Mouse (Mus musculus): ENCODE data around the gene Gata3.

The Gata3 gene

DNA sequence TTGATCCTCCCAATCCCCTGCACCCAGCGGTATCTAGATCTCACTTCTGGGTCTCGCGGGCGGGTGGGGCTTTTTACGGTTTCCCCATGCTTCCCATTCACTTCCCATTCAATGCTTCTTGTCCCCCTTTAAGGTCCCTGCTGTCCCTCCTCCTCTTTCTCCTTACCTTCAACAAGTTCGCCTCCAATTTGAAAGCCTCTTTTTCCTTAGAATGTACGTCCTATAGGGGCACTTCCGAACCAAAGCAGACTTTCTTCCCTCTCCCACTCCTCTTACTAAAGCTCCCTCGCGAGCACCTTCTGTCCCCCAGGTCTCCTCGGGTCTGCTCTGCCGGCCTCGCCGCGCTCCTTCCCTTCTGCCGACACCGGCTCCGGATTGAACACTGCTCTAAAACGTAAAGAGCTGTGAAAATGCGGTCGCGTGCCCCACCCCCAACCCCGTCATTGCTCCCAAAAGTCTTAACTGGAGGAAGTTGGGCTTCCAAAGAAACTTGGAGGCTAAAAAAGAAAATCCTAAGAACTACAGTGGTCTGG is at the start of gene Gata3:
Gata3 (minus strand) TSS at position 384 of the 533 bp plus-strand sequence.
- DNase-seq (ENCODE audit: low spot score in 2 of 2), result no peak

DNA sequence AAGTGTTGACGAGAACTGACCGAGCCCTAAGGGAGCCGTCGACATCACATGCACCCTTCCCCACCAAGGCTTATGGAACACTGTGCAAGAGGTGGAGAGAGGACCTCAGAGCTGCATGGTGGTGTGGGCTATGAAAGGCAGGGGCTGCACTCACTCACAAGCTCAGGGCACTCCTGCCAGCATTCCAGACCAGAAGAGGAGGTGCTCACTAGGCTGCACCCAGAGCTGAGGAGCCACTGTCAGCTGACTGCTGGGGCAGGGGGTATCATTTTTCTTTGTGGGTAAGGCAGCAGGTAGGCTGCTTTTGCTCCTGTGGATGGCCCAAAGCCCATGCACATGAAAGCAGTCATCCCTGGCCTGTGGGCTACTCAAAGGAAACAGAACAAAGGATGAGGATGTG is 49.4 kb upstream of the Gata3 start:
- no peak for DNase-seq (ENCODE audit: low spot score in 2 of 2)

DNA sequence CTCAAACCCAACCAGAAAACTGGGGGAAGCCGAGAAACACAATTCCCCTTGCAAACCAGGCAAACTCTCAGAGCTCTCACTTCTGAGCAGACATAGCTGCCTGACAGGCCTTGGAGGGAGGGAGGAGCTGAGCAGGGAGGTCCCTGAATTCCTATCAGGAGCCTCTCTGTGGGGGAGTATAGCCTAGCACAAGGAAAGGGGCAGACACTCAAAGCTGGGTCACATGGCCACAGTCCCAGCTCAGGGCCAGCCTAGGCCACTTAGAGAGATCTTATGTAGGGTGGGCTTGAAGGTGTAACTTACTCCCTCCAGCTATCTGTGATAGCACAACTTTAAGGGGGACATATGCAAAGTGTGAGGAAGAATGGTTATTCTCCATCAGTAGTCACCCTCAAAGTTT is 46.1 kb upstream of the Gata3 start:
- DNase-seq (ENCODE audit: low spot score in 2 of 2), result no peak

DNA sequence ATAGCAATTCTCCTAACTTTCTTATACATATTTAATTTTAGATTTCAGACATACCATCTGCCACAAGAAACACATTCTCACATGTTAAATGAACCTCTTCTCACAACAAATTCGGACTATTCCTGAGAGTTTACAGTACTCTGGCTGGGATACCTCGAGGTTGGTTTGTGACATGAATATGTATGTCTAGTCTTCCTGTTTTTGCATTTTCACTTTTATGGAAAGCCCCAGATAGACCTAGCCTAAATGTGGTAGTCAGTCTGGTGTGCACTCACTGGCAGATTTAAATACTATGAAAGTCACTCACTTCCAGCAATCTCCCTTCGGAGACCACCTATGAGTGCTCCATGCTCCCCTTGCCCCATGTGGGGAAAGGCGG is 37.1 kb upstream of the Gata3 start:
- no peak for DNase-seq (ENCODE audit: low spot score in 2 of 2)

DNA sequence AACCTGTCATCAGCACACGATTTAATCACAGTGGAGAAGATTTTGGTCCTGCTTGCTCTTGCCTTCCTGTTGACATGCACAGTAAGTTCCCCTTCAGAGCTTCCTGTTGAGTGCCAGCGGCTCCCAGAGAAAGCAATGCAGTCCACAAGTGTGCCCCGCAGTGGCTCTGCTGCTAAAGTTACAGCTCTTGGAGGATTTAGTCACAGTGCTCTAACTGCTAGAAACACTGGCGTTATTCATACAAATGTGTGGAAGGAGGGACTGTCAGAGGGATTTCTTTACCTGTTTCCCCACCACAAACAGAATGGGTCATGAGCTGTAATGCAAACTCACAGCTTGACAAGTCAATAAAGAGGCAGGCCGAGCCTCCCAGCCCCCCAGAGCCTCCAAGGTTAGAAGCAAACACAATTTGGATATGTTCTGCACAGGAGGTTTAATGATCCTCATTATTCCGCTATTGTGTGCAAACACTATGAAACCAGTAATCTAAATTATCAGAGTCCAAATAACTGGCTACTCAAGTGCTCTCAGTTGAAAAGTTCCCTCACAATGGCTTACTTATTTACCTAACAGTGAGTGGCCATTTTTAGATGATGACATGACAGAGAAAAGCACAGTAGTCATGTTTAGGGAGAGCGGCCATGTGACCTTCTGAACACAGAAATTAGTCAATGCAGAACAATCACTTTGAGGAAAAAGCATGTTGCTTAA is 36.5 kb upstream of the Gata3 start:
- DNase-seq (ENCODE audit: low spot score in 2 of 2), result no peak

DNA sequence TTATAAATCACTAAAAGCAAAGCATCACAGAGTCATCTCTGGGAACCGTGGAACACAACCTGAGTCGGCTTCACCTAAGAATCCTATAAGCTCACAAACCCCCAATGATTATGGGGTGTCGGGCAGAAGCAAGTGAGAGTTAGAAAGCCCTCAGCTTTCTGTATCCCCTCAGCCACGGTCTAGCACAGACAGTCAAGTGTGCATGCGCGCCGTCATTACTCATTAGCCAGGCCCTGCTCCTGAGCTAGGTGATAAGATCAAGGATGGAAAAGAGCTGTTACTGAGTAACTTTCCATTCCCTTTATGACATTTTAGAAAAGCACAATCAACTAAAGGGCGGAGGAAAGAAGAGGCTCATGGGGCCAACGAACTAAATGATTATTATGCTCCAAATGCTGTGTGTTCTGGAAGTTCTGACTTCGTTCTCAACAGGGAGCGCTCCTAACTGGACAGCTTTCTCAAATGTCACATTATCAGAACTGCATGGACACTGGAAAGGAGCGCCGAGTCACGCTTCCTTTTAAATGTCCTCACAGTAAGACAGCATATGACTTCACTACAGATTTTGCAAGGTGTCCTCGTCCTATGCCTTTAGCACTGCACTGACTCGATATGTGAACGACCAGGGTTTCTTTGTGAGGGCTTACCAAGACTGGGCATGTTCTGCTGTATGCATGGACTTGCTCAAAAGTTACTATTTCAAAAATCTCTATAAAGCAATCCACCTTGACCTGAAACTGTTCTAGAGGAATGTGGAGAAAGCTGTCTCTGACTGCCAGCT is 29.0 kb upstream of the Gata3 start:
- DNase-seq (ENCODE audit: low spot score in 2 of 2), result no peak

DNA sequence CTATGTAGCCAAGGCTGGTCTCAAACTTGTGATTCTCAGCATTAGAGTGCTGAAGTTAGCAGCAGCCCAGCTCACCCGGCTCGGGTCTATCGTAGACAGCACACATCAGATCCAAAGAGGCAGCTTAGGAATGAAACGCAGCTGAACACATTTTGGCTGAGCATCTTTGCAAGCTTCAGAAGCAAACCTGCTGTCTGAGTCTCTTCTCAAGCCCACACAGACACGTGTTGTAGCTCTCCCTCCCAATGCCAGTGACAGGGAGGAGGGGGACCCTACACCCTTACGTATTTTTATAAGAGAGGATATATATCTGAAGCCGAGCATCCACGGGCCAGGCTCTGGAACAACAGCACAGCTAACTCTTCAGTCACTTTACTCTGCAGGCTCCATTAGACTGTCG is 27.8 kb upstream of the Gata3 start:
- no peak for DNase-seq (ENCODE audit: low spot score in 2 of 2)

DNA sequence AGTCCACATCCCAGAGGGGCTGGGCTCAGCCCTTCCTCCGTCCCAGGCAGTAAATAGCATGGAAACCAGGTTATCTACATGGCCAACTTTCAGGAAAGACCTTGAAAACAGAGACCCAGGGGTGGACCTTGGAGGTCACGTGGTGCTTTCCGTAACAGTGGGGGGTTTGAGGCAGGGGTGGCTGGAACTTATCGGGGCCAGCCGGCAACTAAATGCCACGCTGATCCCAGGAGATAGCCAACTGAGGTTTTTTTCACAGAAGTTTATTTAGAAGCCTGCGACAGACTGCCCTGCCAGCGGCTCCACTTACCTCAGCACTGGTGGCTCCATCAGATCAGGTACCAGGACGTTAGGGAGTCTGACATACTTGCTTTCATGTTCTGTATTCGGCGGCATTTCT is 16.2 kb upstream of the Gata3 start:
- DNase-seq (ENCODE audit: low spot score in 2 of 2), result no peak

DNA sequence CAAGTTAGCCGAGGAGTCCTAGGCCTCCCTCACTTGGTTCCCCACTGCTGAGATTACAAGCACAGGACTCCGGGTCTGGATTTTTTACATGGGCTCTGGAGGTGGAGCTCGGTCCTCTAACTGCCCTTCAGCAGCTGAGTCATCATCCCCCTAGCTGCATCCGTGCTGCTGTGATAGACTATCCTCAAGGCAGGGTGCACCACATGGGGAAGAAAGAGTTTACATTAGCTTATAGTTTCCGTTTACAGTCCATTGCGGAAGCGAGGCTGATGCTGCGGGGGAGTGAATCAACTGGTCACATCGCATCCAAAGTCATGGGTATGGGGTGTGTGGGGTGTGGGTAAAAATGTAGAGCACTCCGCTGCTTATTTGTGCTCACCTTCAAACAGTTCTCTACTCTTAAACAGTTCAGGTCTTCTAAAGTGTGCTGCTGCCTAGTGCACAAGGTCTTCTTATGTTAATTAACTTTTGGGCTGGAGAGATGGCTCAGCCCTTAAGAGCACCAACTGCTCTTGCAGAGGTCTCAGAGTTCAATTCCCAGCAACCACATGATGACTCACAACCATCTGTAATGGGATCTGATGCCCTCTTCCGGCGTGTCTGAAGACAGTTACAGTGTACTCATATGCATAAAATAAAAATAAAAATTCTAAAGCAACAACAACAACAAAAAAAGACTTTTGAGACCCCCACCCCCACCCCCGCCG is 14.2 kb upstream of the Gata3 start:
- DNase-seq (ENCODE audit: low spot score in 2 of 2), result no peak

DNA sequence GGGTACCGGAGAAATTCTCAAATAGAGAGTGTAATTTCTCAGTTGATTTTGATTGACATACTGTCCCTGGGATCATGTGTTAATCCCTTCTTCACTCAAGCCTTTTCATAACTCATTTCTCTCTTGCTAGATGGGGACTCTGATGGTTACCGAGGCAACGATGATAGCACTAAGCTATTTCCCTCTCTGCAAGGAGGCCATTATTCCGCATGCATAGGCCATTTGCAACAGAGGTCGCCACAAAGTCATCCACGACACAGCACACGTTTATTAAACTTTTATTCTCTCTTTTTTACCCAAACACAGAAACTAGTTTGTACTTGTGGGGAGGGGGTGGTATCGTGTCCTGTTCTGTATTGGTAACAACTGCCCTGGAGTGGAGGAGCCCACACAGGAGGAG is 8.0 kb upstream of the Gata3 start:
- DNase-seq (ENCODE audit: low spot score in 2 of 2), result no peak

DNA sequence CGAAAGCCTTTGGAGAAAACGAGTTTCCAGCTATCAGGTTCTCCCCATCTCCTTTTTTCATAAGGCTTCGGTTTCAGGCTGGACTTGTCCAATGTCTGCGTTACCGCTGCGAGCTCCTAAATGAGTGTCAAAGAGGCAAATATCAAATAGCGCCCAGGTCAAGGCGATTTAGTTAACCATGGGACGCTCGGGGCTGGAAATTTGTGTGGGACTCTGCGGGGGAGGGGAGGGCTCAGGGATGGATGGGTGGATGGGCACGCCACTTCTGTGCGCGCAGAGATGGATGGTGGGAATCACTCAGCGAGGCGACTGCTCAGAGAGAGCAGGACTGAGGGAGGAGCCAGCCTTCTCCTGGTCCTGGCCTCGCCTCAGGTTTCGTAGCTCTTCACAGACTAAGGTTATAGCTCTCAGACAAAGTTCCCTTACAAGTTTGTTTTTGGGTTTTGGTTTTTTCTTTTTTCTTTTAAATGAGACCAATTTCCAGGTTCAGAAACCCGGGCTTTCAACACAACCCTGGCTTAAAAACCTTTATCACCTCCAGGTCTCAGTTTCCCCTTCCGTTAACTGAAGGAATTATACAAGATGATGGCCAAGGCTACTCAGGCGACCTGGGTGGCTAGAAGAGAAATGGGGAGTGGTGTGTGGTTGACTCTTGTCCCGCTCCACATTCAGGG is 6.4 kb upstream of the Gata3 start:
- no peak for DNase-seq (ENCODE audit: low spot score in 2 of 2)

DNA sequence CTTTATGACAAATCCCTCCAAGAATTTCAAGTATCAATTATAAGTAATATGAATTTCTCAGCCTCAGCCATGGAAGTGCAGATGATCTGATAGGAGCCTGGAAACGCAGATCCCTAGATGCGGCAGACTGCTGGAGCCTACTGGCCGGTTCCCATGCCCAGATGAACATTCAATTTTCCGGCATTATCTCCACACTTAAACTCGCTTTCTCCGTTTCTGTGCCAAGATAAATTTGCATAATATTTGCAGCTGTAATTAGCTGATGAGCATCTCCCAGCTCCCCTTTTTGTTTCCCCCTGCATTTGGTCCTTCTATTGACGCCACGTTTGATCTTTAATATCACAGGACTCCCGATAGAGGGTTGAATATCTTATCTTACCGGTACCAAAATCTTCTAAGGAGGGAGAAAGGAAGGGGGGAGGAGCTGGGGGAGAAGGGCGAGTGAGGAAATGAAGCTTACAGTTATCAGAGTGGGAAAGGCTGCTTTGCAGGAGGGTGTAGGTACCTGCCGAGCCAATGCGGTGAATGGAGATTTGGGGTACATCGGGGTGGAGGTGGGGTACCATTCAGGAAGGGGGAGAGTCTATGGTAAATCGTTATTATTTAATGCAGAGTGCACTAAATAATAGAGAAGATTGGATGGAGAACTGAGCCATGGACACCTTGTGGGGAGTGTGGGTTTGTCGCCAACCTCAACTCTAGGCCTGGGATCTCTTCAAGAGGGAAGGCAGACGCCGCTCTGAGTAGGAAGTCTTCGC is 5.2 kb upstream of the Gata3 start:
- DNase-seq (ENCODE audit: low spot score in 2 of 2), result no peak

DNA sequence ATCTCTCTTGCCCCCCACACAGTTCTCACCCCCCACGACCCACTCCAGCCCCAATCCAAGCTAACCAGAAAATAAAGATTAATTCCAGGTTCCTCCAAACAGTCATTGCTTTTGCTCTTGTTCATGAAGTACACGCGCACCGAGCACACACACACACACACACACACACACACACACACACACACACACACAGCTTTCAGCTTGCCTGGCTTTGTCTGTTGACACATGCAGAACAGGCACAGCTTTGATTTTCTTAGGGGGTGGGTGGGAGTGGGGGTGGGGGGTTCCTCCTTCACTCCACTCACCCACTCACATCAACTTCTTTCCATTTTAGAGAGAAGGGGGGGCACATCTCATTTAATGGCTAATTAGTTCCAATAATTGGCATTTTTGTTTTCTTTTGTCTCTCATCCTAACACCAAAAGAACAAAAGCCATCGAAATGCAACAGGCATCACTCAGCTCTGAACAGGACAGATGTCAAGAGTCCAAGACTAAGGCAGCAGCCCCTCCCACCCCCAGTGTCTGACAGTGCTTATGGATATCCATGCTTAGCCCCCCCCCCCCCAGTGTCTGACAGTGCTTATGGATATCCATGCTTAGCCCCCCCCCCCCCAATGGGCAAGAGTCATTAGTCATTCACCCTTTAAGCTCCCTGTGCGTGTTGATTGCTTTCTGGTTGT is 3.6 kb upstream of the Gata3 start:
- DNase-seq (ENCODE audit: low spot score in 2 of 2), result no peak

DNA sequence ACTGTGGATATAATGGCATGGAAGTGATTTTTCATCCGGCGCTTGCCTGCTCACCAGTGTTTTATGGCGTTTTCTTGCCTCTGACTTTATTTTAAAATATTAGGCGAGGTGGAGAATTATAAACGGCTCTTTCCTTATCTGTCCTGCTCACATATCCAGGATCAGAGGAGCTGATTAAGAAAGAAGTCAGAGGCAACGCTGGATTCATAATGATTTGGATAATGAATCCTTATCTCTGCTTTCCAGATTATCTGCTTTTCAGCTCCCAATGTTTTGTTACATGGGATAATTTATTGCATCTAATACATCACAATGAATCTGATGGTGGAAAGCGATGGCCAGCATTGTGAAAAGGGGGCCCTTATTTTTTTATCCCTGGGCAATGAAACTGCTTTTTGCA is 2.7 kb upstream of the Gata3 start:
- no peak for DNase-seq (ENCODE audit: low spot score in 2 of 2)

DNA sequence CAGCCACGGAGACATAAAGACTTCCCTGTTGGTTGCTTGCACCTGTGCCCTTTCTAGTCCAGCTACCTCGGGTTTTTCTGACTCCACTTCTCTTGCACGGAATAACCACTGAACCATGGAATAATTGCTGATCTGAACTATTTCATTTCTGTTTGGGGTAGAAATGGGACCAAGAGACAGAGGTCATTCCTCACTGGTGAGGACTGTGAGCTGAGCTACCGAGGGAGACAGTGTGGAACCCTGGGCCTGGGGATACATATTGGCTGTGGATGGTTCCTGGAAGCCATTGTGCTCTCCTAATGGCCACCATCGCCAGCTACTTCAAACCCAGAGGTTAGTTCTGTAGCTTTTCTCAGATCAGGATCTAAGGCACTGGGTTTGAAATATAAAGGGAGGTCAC is 1.1 kb upstream of the Gata3 start:
- no peak for DNase-seq (ENCODE audit: low spot score in 2 of 2)

DNA sequence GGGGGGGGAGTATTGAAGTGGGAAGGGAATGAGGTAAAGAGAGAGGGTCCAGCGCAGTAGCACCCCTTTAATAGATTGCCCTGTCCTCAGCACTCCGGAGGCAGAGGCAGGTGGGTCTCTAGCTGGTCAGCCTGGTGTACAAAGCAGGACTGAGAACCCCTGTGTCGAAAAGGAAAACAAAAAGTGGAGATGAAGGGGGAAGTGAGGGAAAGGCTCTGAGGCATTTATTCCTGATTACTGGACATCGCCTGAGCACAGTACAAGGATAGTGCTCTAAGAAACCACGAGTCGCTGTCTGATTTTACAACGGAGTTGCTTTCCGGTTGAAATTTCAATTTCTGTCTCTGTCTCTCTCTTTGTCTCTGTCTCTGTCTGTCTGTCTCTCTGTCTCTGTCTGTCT is 417 bp upstream of the Gata3 start:
- no peak for DNase-seq (ENCODE audit: low spot score in 2 of 2)

DNA sequence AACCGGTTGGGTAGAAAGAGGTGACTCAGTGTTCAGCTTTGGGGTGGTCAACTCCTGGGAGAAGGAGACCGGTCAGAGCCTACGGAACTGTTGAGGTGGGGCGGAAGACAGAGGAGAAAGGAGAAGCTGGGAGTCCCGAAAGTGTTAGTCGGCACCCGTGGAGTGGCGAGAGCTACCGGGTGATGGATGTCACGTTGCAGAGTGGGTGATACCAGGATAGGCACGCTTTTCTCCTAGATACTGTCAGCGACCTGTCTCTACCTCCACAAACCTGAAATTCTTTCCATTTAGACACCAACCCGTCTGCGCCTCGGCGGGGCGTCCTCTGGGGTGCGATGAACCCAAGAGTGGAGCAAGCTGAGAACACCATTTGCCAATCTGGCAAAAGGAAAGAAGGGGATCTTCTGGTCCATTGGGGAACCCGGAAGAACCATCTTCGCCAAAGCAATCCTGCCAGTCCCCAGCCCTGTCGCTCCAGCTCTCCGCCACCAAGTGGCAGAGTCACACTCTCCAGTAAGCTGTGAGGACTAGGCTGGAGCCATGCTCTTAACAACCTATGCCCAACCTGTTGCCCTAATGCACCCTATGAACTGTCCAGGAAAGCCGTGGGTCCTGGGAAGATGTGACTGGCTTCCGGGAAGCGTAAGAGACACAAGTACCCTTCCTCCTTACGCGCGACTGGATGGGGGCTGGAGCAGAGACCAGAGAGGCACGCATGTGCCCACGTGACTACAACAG is 752 bp downstream of the Gata3 start, which contains the start of gene 9230102O04Rik:
9230102O04Rik (minus strand) TSS at position 628 of the 738 bp plus-strand sequence.
- no peak for DNase-seq (ENCODE audit: low spot score in 2 of 2)

DNA sequence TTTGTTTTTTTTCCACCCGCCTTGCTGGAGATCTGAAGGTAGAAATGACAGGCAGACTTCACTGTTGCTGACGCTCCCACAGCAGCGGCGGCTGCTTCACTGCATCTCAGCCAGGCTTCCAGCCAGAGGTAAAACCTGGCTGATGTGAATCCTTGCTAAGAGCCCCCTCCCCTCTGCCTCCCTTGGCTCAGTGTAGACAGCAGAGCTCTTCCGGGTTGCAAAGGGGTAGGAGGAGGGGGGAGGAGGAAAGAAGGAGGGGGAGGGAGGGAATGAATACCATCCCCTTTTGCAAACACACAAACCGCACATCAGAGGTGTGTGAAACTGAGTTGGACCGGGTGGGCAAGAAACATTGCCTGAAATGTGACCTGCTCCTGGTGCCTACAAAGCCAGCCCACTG is 2.2 kb downstream of the Gata3 start:
- no peak for DNase-seq (ENCODE audit: low spot score in 2 of 2)

DNA sequence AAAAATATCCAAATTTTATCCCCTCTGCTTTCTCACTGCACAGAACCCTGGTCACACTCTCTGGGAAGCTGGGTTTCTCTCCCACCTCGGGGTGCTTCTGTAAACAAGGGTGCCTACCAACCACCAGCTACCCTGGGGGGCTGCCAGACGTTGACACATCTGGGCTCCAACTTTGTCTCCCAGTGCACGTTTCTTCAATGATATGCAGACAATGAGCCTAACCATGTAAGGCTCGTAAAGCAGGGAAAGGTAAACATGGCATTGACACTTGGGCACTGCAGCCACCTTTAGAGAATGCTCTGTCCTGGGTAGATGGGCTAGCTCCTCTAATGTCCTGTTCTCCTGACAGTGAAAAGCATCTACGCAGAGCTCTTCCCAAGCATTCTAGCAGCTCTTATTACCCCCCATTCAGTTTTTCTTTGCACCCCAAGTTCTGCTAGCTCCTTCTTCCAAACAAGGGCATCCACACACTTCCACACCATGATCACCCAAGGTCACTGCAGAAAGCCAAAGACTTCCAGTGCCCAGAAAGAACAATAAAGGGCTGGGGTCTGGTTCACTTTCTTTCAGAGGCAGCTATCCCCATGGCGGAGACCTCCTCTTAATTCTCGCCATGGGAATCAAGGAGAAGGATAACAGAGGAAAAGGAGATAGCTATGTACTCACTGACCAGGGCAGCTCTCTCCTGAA is 2.8 kb downstream of the Gata3 start:
- no peak for DNase-seq (ENCODE audit: low spot score in 2 of 2)
